Mouse (Mus musculus) small intestine, adult 2 months (tissue): ENCODE measurements around the gene Spns1.
"Not testable (repeated sequence)": the region's sequence is repeated elsewhere in the genome, so short reads cannot be mapped to it uniquely, and the experiment has no call there.

Experiments used
- CTCF ChIP-seq: fragments of 200-500 bp; IDR thresholded peaks from 2 replicates; pipeline ENCODE4 v1.5.1; 2012; ENCODE audit warnings: low read depth, mild to moderate bottlenecking, control low read depth, inconsistent platforms, low read length, moderate library complexity, mixed read lengths; ENCODE audit not compliant: insufficient replicate concordance, insufficient read length; ENCODE audit errors: extremely low read depth
- POLR2A ChIP-seq: fragments of 200-500 bp; IDR thresholded peaks from 2 replicates; pipeline ENCODE4 v1.6.1; 2012; ENCODE audit warnings: low read depth, mild to moderate bottlenecking, control low read depth, inconsistent platforms, low read length, moderate library complexity

- not testable (repeated sequence) for TF ChIP-seq POLR2A, CTCF
These were observed 25.3 kb upstream of the Spns1 start for GRCm38 (mm10) chr7:126402518-126402917.
